Mouse (Mus musculus): Measurements from ENCODE around the gene Fv1. TPM values are rescaled to one million over a fixed set of nuclear protein-coding genes. Genes with fewer than 3 reads are reported as not detected.

The Fv1 gene
- total RNA-seq, 2 experiments from 2014 or later, result 3.2 to 4.6 TPM

DNA sequence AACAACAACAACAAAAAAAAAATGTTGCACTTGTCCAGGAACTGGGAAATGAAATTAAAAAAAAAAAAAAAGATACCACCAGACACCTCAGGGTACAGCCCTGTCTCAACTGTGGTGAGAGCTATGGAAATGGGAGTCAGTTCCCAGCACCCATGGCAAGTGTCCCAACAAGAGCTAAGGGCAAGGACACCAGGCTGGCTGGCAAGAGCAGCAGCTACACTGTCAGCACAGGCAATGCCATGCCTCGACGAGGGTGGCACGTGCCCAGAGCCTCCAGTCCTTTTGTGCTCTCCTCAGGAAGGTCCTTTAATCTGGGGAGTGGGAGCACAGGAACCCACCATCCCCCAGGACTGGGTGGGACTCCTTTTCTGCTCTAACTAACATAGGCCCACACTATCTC is 15.4 kb downstream of the Fv1 start:
- no peak for DNase-seq

DNA sequence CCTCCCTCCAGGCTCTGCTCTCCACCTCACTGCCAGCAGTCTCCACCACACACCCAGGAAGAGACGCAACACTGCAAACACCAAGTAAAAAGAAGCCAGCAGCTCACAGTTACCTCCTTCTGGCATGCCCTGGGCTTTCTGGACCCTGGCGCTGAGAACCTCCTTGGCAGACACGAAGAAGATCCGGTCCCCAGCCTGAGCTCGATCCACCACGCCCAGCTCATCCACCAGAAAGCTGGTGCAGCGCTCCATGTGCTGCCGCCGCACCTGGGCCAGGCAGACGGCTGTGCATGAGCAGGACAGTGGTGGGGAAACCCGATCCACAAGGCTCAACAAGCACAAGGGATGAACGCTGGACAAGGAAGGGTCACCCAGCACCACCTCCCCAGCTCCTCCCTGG is 17.4 kb downstream of the Fv1 start:
- DNase-seq, result no peak

DNA sequence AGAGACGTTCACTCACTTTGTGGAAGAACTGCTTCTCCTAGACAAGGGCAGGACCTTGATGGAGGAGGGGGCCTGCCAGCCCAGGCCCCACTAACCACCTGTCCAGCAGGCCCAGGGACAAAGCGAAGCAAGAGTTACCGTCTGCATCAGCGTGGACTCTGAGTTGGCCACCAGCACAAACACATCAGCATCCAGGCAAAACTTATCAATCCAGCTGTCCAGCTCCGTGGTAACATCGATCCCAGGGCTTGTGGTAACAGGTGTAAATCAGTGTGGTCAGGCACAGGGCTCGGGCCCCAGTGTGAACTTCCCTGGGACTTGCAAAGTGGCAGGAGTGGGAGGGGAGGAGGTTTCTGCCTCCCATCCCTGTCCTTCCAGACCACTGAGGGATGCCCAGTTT is 18.5 kb downstream of the Fv1 start:
- no peak for DNase-seq

DNA sequence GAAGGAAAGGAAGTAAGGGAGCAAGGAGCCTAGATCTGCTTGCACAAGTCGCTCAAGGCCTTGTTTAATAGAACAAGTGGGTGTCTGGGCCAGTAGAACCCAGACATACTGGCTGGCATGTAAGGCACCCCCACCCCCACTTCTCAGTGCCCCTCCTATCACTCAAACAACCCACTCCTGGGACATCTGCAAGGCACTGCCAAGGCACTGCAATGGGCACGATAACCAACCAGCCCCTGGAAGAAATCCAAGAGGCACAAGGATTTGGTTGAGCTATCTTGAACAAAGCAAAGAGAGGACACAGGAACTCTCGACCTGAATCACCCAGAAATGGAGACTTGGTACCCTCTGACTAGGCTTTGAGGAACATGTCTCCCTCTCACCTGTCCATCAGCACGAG is 19.5 kb downstream of the Fv1 start:
- no peak for DNase-seq

DNA sequence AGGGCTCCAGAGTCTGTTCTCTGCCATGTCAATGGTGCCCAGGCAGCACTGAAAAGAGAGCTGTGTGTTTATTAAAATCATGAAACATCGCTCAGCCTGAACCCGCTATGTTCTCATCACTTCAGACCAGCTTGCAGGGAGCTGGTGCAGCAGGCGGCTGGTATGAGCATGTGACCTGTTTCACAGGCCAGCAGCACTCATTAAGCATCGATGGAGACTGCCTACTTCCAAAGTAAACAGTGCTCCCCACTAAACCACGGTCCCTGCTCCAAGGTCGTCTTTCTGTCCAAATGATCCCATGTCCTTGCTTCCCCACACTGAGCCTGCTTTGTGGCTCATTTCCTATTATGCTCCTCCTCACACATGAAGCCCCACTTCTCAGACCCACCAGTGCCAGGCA is 21.6 kb downstream of the Fv1 start:
- no peak for DNase-seq

DNA sequence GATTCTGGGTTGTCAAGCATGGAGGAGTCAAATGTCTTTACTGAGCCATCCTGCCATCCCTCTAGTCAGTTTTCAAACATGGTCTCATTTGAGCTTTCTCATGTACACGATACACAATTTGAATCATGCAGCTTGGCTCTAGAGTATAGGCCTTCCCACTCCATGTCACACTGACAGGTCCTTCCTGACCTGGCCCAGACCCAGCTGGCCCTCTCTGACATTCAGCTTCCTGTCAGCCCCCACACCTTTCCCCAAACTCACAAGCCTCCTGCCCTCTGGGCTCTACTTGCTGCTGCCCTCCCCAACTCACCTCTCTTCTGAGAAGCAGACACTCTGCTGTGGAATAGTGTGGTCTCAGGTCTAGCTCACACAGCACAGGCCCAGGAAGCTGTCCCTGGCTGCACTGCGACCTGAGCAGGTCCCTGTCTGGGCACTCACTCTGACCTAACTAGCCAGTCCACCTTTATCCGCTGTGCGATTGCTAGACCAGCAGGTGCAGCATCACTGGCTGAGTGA is 27.1 kb downstream of the Fv1 start:
- DNase-seq, result no peak

DNA sequence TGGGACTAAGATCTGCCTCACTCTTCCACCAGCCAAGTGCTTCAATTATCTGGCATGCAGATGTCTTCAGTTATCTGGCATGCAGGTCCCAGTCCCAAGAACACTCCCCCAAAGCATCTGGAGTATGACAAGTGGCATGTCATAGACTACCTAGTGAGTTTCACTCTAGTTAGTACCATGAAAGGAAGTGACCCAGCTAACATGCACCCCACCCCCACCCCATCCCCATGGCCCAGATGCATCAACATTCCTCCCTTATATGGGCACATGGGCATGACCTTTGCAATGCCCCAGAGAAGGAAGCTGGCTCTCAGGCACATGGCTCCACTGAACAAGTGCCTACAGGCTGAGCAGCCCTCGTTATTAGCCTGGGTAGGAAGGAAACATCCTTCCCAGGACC is 27.6 kb downstream of the Fv1 start:
- no peak for DNase-seq

DNA sequence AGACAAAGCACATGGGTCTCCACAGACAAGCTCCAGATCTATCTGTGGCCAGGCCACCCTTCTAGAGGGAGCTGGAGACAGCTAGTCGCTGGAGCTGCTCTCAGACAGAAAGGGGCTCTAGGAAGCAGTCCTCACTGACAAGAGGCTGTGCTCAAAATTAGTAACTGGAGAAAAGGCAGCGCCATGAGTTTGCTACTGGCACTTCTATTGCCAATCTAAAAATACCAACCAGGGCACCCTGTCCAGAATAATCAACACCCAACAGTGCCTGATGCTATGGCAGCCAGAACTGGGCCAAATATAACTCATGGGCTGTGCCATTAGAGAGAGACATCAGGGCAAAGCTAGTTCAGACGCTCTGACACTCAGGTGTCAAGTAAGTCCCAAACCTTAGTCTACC is 28.6 kb downstream of the Fv1 start:
- no peak for DNase-seq

DNA sequence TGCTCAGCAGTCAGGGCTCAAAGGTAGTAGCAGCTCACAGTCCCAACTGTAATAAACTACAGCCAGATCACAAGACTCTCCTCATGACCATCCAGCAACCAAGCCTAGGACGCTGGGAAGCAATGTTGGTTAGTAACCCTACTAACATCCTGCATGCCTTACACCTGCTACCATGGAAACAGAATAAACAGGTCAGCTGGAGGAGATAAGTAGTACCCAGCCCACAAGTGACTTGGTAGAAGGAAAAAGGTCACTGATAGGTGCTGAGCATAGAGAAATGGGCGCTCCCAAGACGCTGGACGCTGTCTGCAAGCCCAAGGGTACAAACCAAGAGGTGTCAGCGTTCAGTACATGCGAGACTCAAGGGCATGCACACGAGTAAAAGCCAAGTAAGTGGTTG is 31.7 kb downstream of the Fv1 start:
- DNase-seq, result no peak

DNA sequence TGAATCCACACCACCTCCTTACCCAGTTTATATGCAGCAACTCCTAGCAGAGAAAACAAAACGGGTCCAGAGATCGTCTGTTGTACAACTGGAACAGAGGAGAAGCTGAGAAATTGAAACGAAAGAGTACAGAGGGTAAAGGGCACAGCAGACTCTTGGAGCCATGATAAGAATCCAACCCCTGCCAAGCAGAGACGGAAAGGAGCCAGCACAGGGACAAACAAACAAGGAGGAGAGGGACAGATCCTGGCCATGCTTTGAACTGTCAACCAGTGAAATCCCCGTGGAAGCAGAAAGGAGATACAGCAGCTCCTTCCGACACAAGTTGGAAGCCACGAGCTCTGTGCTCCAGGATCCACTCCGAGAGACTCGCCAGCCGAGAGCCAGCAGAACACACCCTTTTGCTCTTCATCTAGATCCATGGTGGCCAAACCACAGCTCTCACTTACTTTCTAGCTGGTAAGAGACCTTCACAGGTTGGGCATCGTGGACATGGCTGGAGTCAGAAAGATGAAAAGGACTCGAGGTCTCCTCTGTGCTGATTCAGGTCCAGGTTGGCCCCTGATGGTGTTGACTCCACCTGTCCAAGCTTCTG is 34.2 kb downstream of the Fv1 start:
- DNase-seq, result no peak

DNA sequence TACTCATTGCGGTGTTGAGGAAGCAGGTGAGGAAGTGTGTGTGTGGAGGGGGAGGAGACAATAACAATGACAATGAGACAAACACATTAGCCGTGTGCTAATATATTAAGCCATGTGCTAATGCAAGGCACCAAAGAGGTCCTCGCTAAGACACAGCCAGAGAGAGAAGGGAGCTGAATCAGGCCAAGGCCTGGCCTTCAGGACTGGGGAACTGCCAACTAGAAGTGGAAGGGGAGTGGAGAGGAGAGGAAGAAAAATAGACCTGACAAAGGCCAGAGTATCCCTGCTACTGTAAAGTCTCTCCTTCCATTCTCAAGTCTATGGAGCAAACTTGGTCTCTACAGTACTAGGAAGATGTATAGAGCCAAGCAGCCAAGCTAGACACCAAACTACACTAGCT is 34.8 kb downstream of the Fv1 start:
- DNase-seq, result no peak

DNA sequence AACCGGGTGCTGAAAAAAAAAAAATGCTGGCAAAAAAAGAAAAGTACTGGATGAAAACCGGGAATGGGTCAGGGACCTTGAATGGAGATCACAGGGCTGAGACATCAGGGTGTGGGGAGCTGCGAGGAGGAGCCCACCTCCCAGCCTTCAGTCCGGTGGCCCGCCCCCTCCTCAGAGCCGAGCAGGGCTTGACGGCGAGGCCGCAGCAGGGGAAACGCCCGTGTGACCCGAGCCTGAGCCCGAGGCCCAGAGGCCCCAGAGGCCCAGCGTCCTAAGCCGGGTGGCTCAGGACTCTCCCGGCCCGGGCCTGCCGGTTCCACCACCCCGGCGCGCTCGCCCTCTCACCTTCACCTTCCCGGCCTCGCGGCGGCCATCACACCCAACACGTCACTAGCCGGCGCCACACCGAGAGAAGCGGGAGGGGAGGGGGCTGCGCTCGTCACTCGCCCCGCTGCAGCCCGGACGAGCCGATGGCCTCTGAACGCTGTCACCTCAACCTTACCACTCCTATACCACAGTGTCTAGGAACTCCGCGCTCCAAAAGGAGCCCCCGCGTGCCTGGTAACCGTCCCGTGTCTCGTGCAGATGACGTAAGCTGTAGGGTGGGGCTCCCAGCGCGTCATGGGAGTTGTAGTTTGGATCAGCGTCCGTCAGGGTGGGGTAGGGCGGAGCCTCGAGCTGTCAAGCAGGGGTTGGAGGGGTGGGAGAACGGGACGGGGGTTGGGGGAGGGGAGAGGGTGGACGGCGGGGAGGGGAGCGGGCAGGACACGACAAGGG is 35.7 kb downstream of the Fv1 start, which contains the start of gene Mfn2:
Gene Mfn2 (minus strand): TSS at position 392 of the 777 bp plus-strand sequence.
- peak; percentile 81 for DNase-seq

DNA sequence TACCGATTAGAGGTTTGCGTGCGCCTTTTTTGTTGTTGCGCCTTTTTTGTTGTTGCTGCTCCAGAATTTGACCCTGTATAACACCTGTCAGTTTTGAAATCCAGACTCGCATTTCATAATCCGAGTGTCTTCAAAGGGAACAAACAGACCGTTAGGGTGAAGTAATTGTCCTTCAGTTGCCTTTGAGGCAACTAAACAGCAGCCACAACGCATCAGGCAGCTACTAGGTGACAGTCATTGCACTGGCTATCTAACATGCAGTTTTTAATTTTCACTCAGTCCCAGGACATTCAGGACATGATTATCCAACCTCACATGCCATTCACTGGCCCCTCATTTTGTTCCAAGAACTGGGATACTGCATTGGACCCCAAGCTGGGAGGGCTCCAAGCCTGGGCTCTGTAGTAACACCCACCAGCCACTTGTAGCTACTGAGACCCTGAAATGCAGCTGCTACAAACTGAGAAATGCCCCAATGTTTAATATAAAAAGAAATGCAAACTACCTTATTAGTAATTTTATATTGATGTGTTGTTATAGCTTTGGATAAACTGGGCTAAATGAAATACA is 36.4 kb downstream of the Fv1 start:
- no peak for DNase-seq

DNA sequence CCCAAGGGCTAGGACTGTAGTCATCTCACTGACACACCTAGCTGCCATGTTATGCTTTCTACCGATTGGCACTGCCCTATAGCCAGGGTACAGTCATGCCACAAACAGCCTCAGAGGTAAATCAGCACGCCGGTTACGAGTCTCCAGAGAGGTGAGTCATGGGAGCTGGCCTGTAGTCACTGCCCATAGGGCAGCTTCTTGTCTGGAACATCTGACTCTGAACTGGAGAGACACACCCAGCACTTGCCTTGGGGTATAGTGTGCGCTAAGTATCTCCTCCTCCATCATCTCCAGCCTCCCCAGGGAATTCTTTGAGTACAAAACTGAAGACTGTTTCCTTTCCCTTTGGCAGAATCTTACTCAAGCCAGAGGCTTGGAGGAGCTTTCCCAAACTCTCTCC is 37.5 kb downstream of the Fv1 start:
- no peak for DNase-seq

DNA sequence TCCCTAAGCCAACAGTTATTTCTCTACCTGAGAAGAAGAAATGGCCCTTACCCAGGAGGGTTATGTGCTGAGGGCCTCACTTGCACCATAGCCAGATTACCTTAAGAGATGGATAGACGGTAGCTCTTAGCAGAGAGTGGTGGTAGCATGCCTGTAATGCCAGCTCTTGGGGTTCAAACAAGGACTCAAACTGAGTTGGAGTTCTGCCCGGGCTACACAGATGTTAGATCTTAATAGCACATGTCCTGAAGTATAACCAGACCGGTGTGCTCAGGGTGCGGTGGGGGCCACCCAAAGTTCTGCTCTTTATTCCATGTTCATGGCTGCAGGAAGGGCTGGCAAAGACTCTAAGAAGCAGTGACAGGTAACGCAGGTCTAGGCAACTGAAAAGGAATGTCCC is 40.7 kb downstream of the Fv1 start:
- no peak for DNase-seq

DNA sequence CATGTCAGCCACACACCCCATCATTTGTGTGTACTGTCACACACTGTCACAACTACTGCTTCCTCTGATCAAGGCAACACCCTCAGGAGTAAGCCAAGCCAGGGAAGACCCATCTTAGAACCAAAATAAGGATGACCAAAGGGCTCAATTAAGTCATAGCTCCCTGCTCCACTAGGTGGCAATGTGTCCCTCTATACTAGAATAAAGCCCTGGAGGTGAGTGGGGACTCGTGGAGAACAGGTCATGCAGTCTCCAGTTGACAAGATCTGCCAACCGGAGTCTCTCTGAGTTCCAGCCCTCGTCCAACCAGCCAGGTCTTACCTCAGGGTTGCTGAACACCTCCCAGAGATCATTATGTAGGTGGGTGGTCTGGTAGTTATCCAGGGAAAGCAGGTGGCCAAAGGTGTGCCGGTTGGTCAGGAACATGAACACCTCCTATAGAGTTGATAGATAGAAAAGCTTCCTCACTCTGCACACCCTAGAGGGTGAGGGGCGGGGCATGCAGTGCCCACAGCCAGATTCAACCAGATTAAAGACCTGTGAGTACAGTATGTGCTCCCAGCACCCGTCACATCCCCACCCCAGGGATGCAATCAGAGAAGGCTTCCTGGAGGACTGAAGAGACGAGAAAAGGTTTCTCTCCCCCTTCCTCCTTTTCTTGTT is 49.8 kb downstream of the Fv1 start:
- DNase-seq, result peak; percentile 61

Other genes with a start within 250 kb of the Fv1 start
- 1 to 10 TPM; 1.2 to 1.7 TPM for gene Zfp979, start 226.5 kb upstream of the Fv1 start, total RNA-seq (2021)
- gene Zfp534, start 166.4 kb upstream of the Fv1 start, total RNA-seq (2021), result not detected
- gene Zfp984, start 59.2 kb upstream of the Fv1 start, total RNA-seq (2021), result 1 to 10 TPM; 1.5 to 2.3 TPM
- gene Zfp933, start 20.6 kb upstream of the Fv1 start, total RNA-seq (2021), result 1 to 10 TPM; 7.2 to 8.5 TPM
- gene Miip, start 163 bp upstream of the Fv1 start, total RNA-seq (2021), result 1 to 10 TPM; 6.2 to 9.2 TPM
- 100 to 1,000 TPM; 254 to 282 TPM for gene Mfn2, start 35.7 kb downstream of the Fv1 start, total RNA-seq (2021)
- 10 to 100 TPM; 50.6 to 55.3 TPM for gene Plod1, start 67.8 kb downstream of the Fv1 start, total RNA-seq (2021)
- 10 to 100 TPM; 25.7 to 28.2 TPM for gene 2510039O18Rik, start 71.9 kb downstream of the Fv1 start, total RNA-seq (2021)
- not detected for gene Nppb, start 116.8 kb downstream of the Fv1 start, total RNA-seq (2021)
- gene Nppa, start 131.7 kb downstream of the Fv1 start, total RNA-seq (2021), result not detected
- gene Clcn6, start 169.8 kb downstream of the Fv1 start, total RNA-seq (2021), result 1 to 10 TPM; 7.1 to 8.5 TPM
- gene Mthfr, start 170.1 kb downstream of the Fv1 start, total RNA-seq (2021), result 10 to 100 TPM; 20.0 to 23.4 TPM
- gene Agtrap, start 219.1 kb downstream of the Fv1 start, total RNA-seq (2021), result 10 to 100 TPM; 14.9 to 15.5 TPM